Mouse (Mus musculus) megakaryocyte, adult 5-6 weeks (primary cell): Measurements from ENCODE around the gene Cradd. TPM values are rescaled to one million over a fixed set of nuclear protein-coding genes. Genes with fewer than 3 reads are reported as not detected.

Experiments used
- ATAC-seq: 2 replicates; pipeline ENCODE4 v1.8.0; 2016; ENCODE audit warnings: mild to moderate bottlenecking, inconsistent platforms; ENCODE audit not compliant: poor library complexity, severe bottlenecking
- total RNA-seq, 2 experiments: library from RNA; stranded (forward) in 1 of 2; stranded (reverse) in 1 of 2; fragments of 153-499, 151-499 nt in 1 of 2; fragments of 221-1000, 200-1000 nt in 1 of 2; gene quantifications; 2 replicates each; pipeline versions ENCODE4 v1.2.3 to v1.2.4; 2015 to 2017

Gene Cradd
- total RNA-seq, 2 experiments from 2014 or later: 7.3 to 20.5 TPM

- no peak for ATAC-seq
These were observed 148.4 kb downstream of the Cradd start for GRCm38 (mm10) chr10:95175423-95176120.

- ATAC-seq: no peak
These were observed 149.7 kb downstream of the Cradd start for GRCm38 (mm10) chr10:95174260-95174659.

- no peak for ATAC-seq
These were observed 153.1 kb downstream of the Cradd start for GRCm38 (mm10) chr10:95170721-95171354.

- no peak for ATAC-seq
These were observed 159.0 kb downstream of the Cradd start for GRCm38 (mm10) chr10:95164949-95165348.

- no peak for ATAC-seq
These were observed 161.1 kb downstream of the Cradd start for GRCm38 (mm10) chr10:95162691-95163374.

- ATAC-seq: no peak
These were observed 164.2 kb downstream of the Cradd start for GRCm38 (mm10) chr10:95159675-95160256.

- ATAC-seq: no peak
These were observed 167.5 kb downstream of the Cradd start for GRCm38 (mm10) chr10:95156410-95156809.

- no peak for ATAC-seq
These were observed 169.3 kb downstream of the Cradd start for GRCm38 (mm10) chr10:95154675-95155074.

GRCm38 (mm10) chr10:95153224-95153623 is 170.7 kb downstream of the Cradd start:
- no peak for ATAC-seq

- ATAC-seq: 0 out of 2 replicates have a peak, but pooled peaks have one; percentile 16
These were observed 171.4 kb downstream of the Cradd start for GRCm38 (mm10) chr10:95152503-95152989.

- ATAC-seq: peak; percentile 88
These were observed 172.7 kb downstream of the Cradd start for GRCm38 (mm10) chr10:95151012-95151768.

- no peak for ATAC-seq
These were observed 174.3 kb downstream of the Cradd start for GRCm38 (mm10) chr10:95149666-95150065.

- ATAC-seq: no peak
These were observed 175.3 kb downstream of the Cradd start for GRCm38 (mm10) chr10:95148641-95149040.

- no peak for ATAC-seq
These were observed 176.6 kb downstream of the Cradd start for GRCm38 (mm10) chr10:95147136-95147901.

- ATAC-seq: peak; percentile 79
These were observed 177.4 kb downstream of the Cradd start for GRCm38 (mm10) chr10:95146491-95146890.

GRCm38 (mm10) chr10:95145204-95145926 is 178.6 kb downstream of the Cradd start:
- no peak for ATAC-seq

GRCm38 (mm10) chr10:95144414-95145130 is 179.4 kb downstream of the Cradd start:
- no peak for ATAC-seq

- no peak for ATAC-seq
These were observed 180.4 kb downstream of the Cradd start for GRCm38 (mm10) chr10:95143446-95144114.
